Mouse (Mus musculus) stomach, embryonic 14.5 days (tissue): ENCODE results near the gene Cnst. TPM values are rescaled to one million over a fixed set of nuclear protein-coding genes. Genes with fewer than 3 reads are reported as not detected.
"Not testable (repeated sequence)": the region's sequence is repeated elsewhere in the genome, so short reads cannot be mapped to it uniquely, and the experiment has no call there.

Source experiments
- ATAC-seq: fragments of 200-750 bp; cut with Nextera tagmentation; 2 replicates; pipeline ENCODE4 v1.8.0; 2017; ENCODE audit warnings: low read depth, moderate TSS enrichment; ENCODE audit not compliant: insufficient number of reproducible peaks, insufficient read depth, low FRiP score
- H3K27ac ChIP-seq: fragments of 300-500 bp; sonication (generic); 2 replicates; pipeline ENCODE4 v1.5.1; 2014; ENCODE audit warnings: mild to moderate bottlenecking, low read length, moderate library complexity, mixed read lengths
- H3K27me3 ChIP-seq: fragments of 300-500 bp; sonication (generic); 2 replicates; pipeline ENCODE4 v1.6.1; 2014; ENCODE audit warnings: low read length, control low read depth, mixed read lengths; ENCODE audit not compliant: control insufficient read depth, insufficient read depth
- H3K36me3 ChIP-seq: fragments of 300-500 bp; sonication (generic); 2 replicates; pipeline ENCODE4 v1.6.1; 2014; ENCODE audit warnings: mild to moderate bottlenecking, control low read depth, low read length, moderate library complexity, mixed read lengths; ENCODE audit not compliant: control insufficient read depth, insufficient read depth
- H3K4me1 ChIP-seq: fragments of 300-500 bp; sonication (generic); 2 replicates; pipeline ENCODE4 v1.6.1; 2014; ENCODE audit warnings: low read length, control low read depth, mixed read lengths; ENCODE audit not compliant: control insufficient read depth, insufficient read depth
- H3K4me2 ChIP-seq: fragments of 300-500 bp; sonication (generic); replicated peaks from 2 replicates; pipeline ENCODE4 v1.6.1; 2014; ENCODE audit warnings: low read depth, low read length, control low read depth
- H3K4me3 ChIP-seq: fragments of 300-500 bp; sonication (generic); 2 replicates; pipeline ENCODE4 v1.5.1; 2014; ENCODE audit warnings: low read depth, low read length, control low read depth
- H3K9ac ChIP-seq: fragments of 300-500 bp; sonication (generic); replicated peaks from 2 replicates; pipeline ENCODE4 v1.6.1; 2014; ENCODE audit warnings: low read depth, mild to moderate bottlenecking, control low read depth, low read length, moderate library complexity, mixed read lengths
- H3K9me3 ChIP-seq: fragments of 300-500 bp; sonication (generic); 2 replicates; pipeline ENCODE4 v1.6.1; 2016; ENCODE audit warnings: low read depth, low read length, control low read depth; ENCODE audit not compliant: control insufficient read depth
- WGBS: fragments of 180-500 bp; shearing (Covaris S2); extraction: QIAGEN DNeasy Blood & Tissue Kit; methylation state at CpG from one replicate; pipeline ENCODE4 v1.1.7; 2014; 5-methylcytosine and 5-hydroxymethylcytosine counted together
- polyA plus RNA-seq: library from polyadenylated mRNA; unstranded; fragments of >200 nt; fragmentation: Nextera tagmentation; extraction: Ambion mirVana; gene quantifications from 2 replicates; pipeline ENCODE4 v1.2.1, GENCODE M21; 2014

Gene Cnst
- polyA plus RNA-seq, 1 experiment from 2014 or later = 15.7 TPM

- peak; percentile 79; the same call in 1 of the 2 replicates for ATAC-seq
- Histone ChIP-seq H3K9ac (no peak overlapping the region), H3K4me2 (peak overlapping the region; percentile 30), H3K27me3 (no peaks in the 10 kb centered on the region), H3K4me1 (no peaks in the 10 kb centered on the region), H3K4me3 (no peak overlapping the region), H3K9me3 (no peaks in the 10 kb centered on the region), H3K27ac (no peak overlapping the region), H3K36me3 (no peaks in the 10 kb centered on the region)
- 59% methylated on average over 13 of the region's 13 CpGs for WGBS
These were observed 99.2 kb downstream of the Cnst start for GRCm38 (mm10) chr1:179645101-179645979.

GRCm38 (mm10) chr1:179645980-179646268, 99.8 kb downstream of the Cnst start:
- H3K4me3 ChIP-seq = no peak overlapping the region
- WGBS = 18% methylated on average over 4 of the region's 4 CpGs
- no peak overlapping the region for H3K9ac ChIP-seq

GRCm38 (mm10) chr1:179648678-179649077, 102.5 kb downstream of the Cnst start:
- H3K9ac ChIP-seq, H3K36me3 ChIP-seq, H3K27ac ChIP-seq, H3K4me2 ChIP-seq, H3K4me3 ChIP-seq, H3K9me3 ChIP-seq, ATAC-seq, H3K27me3 ChIP-seq, H3K4me1 ChIP-seq: not testable (repeated sequence)
- 63% methylated on average over 4 of the region's 5 CpGs for WGBS

More at GRCm38 (mm10) chr1:179645980-179646268, 99.8 kb downstream of the Cnst start:
- H3K27ac ChIP-seq = no peak overlapping the region
- no peaks in the 10 kb centered on the region for H3K27me3 ChIP-seq
- no peaks in the 10 kb centered on the region for H3K4me1 ChIP-seq
- H3K36me3 ChIP-seq = no peaks in the 10 kb centered on the region
- H3K9me3 ChIP-seq = no peaks in the 10 kb centered on the region
- H3K4me2 ChIP-seq = peak overlapping the region; percentile 30
- peak; percentile 39; the same call in 1 of the 2 replicates for ATAC-seq

GRCm38 (mm10) chr1:179649324-179649723, 103.2 kb downstream of the Cnst start:
- 75% methylated on average over 3 of the region's 3 CpGs for WGBS
- Histone ChIP-seq H3K36me3 (no peaks in the 10 kb centered on the region), H3K27ac (no peak overlapping the region), H3K4me1 (no peaks in the 10 kb centered on the region), H3K4me2 (no peak overlapping the region), H3K9me3 (no peaks in the 10 kb centered on the region), H3K9ac (no peak overlapping the region), H3K27me3 (no peaks in the 10 kb centered on the region), H3K4me3 (no peak overlapping the region)
- no peak for ATAC-seq

- no peak for ATAC-seq
- no peaks in the 10 kb centered on the region for H3K36me3 ChIP-seq
- WGBS = 71% methylated on average over 4 of the region's 4 CpGs
- no peak overlapping the region for H3K4me2 ChIP-seq
- H3K27ac ChIP-seq = no peak overlapping the region
- H3K9ac ChIP-seq = no peak overlapping the region
- H3K4me1 ChIP-seq = no peaks in the 10 kb centered on the region
- H3K27me3 ChIP-seq = no peaks in the 10 kb centered on the region
- H3K4me3 ChIP-seq = no peak overlapping the region
- H3K9me3 ChIP-seq = no peaks in the 10 kb centered on the region
These were observed 104.1 kb downstream of the Cnst start for GRCm38 (mm10) chr1:179650284-179650683.

- Histone ChIP-seq H3K4me3 (no peak overlapping the region), H3K4me2 (no peak overlapping the region)
These were observed 105.1 kb downstream of the Cnst start for GRCm38 (mm10) chr1:179651224-179651623.

GRCm38 (mm10) chr1:179663065-179663464, 116.9 kb downstream of the Cnst start:
- 93% methylated on average over 5 of the region's 5 CpGs for WGBS
- Histone ChIP-seq H3K9ac (no peak overlapping the region), H3K4me3 (no peak overlapping the region), H3K9me3 (no peaks in the 10 kb centered on the region), H3K27me3 (no peaks in the 10 kb centered on the region), H3K4me1 (no peaks in the 10 kb centered on the region), H3K36me3 (no peaks in the 10 kb centered on the region), H3K27ac (no peak overlapping the region), H3K4me2 (no peak overlapping the region)
- ATAC-seq = no peak

More at GRCm38 (mm10) chr1:179651224-179651623, 105.1 kb downstream of the Cnst start:
- H3K27me3 ChIP-seq = no peaks in the 10 kb centered on the region
- H3K4me1 ChIP-seq = no peaks in the 10 kb centered on the region
- 81% methylated on average over 5 of the region's 5 CpGs for WGBS
- no peak for ATAC-seq
- no peaks in the 10 kb centered on the region for H3K36me3 ChIP-seq
- H3K27ac ChIP-seq = no peak overlapping the region
- no peaks in the 10 kb centered on the region for H3K9me3 ChIP-seq
- no peak overlapping the region for H3K9ac ChIP-seq

GRCm38 (mm10) chr1:179664309-179664930, 118.2 kb downstream of the Cnst start:
- no peaks in the 10 kb centered on the region for H3K27me3 ChIP-seq
- no peak overlapping the region for H3K4me3 ChIP-seq
- 0 out of 2 replicates have a peak overlapping the region, but pooled peaks have one; percentile 2 for H3K27ac ChIP-seq
- H3K36me3 ChIP-seq = no peaks in the 10 kb centered on the region
- H3K9me3 ChIP-seq = no peaks in the 10 kb centered on the region
- H3K9ac ChIP-seq = no peak overlapping the region
- peaks cover 4% of the 10 kb centered on the region for H3K4me1 ChIP-seq
- no peak for ATAC-seq
- H3K4me2 ChIP-seq = no peak overlapping the region
- WGBS = 41% methylated on average over 4 of the region's 4 CpGs
